Mouse (Mus musculus) myocyte (in vitro differentiated cells): ENCODE results near the gene Boc.

Experiments used
- MAX ChIP-seq: IDR thresholded peaks from one replicate; pipeline ENCODE4 v1.6.1; 2011; ENCODE audit warnings: low read depth, mild to moderate bottlenecking, control low read depth
- POLR2A ChIP-seq: IDR thresholded peaks from one replicate; pipeline ENCODE4 v1.6.1; 2011; ENCODE audit warnings: low read depth, mild to moderate bottlenecking, control low read depth, moderate library complexity; ENCODE audit not compliant: insufficient read length

DNA sequence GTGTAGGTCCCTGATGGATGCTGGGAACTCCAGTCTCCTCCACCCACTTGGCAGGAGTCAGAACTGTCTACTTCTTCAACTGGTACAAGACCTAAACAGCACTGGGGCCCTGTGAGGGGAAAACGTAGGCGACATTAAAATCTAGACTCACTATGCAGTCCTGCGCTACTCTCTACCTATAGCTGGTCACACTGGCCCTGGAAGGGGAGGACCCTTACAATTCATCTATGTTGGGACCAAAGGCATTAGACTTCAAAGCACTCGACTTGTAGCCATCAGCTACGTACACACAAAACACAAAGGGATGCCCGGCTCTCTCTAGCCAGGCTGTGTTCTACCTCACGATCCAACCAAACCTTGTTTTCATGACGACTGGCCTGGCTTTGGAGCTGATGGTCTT is 73.0 kb downstream of the Boc start:
- TF ChIP-seq MAX (no peak), POLR2A (no peak)
